8 mouse cellular contexts compared by ENCODE assay signal in the genomic region with DNA sequence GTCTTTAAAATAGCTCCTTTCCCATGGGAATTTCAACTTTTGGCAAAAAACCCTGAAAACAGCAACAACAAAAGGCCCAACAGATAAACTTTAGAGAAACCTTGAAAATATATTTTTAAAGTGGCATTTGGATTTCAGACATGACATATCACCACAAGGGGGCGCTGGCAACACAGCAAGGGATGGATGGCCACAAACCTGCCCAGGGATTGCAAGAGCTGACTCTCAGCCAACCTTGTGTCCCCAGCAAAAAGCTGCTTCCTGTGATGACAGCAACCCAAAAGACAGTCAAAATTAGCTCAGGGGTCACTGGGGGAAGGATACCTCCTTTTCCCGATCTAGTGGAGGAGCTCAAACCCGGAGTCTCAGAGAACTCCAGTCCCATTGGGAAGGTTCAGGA. TPM values are rescaled to one million over a fixed set of nuclear protein-coding genes. Genes with fewer than 3 reads are reported as not detected.
A peak's percentile ranks its signal among the peaks of the same experiment; 100 is the strongest.
DNase-seq lines count a peak whose midpoint lies in the region; ATAC-seq and TF ChIP-seq lines count a peak whose summit lies in the region.
"Had no signal": no experiment of that assay in that cellular context is flagged by ENCODE, and none has a peak within 500 bp of the region (broad histone marks: within the 10 kb centered on the region; RNA-seq: fewer than 3 reads in every experiment).

No protein-coding gene starts in this region.

- H3K27ac ChIP-seq in bone marrow macrophage, adult 2 months (ENCODE audit: insufficient read depth, low read depth, low read length) = no peak overlapping the region
- no peak overlapping the region for H3K27ac ChIP-seq in embryonic facial prominence, embryonic 14.5 days (replicated peaks; ENCODE audit: low read depth, low read length)
- no peak overlapping the region for H3K27ac ChIP-seq in small intestine, adult 2 months (ENCODE audit: insufficient read depth, low read depth, low read length)
- H3K27ac ChIP-seq: midbrain, embryonic 12.5 days had no signal

- H3K4me3 ChIP-seq in bone marrow macrophage, adult 2 months (ENCODE audit: insufficient read depth, low read length) = no peak overlapping the region
- H3K4me3 ChIP-seq in embryonic facial prominence, embryonic 14.5 days (ENCODE audit: low read depth, low read length) = no peak overlapping the region
- no peak overlapping the region for H3K4me3 ChIP-seq in small intestine, adult 2 months (ENCODE audit: low read depth, low read length)
- H3K4me3 ChIP-seq: midbrain, embryonic 12.5 days had no signal

- H3K4me1 ChIP-seq in bone marrow macrophage, adult 2 months (ENCODE audit: control insufficient read depth, insufficient read depth, low read length) = no peaks in the 10 kb centered on the region
- peaks cover 10% of the 10 kb centered on the region for H3K4me1 ChIP-seq in embryonic facial prominence, embryonic 14.5 days (ENCODE audit: control insufficient read depth, insufficient read depth, low read length)
- H3K4me1 ChIP-seq in small intestine, adult 2 months (ENCODE audit: control insufficient read depth, insufficient read depth, insufficient read length, low read length) = peaks cover 10% of the 10 kb centered on the region; the same call in 1 of the 2 replicates

- no peak for TF ChIP-seq POLR2A in bone marrow macrophage, adult 2 months (IDR thresholded peaks at IDR 0.05; ENCODE audit: borderline replicate concordance, low read depth, low read length)
- TF ChIP-seq POLR2A in small intestine, adult 2 months (IDR thresholded peaks at IDR 0.05; ENCODE audit: low read depth, low read length) = no peak

- no peaks in the 10 kb centered on the region for H3K36me3 ChIP-seq in embryonic facial prominence, embryonic 14.5 days (ENCODE audit: control insufficient read depth, insufficient read depth, low read length)
- peaks cover 9% of the 10 kb centered on the region for H3K36me3 ChIP-seq in small intestine, adult 2 months (ENCODE audit: control insufficient read depth, insufficient read depth, low read length)
- H3K36me3 ChIP-seq: midbrain, embryonic 12.5 days had no signal

- peak; percentile 43 for DNase-seq in MEL-GATA-1-ER (ENCODE audit: extremely low read depth, low read depth)
- peak; percentile 88 for DNase-seq in embryonic facial prominence, embryonic 14.5 days (ENCODE audit: low spot score)
- peak; percentile 74 to 87 for DNase-seq in left cerebral cortex, adult 18-20 months (ENCODE audit: low spot score in 2 of 2)
- peak; percentile 84 for DNase-seq in mesoderm, embryonic 11.5 days (ENCODE audit: low read depth, low spot score)

- H3K9me3 ChIP-seq in embryonic facial prominence, embryonic 14.5 days (ENCODE audit: control insufficient read depth, low read length) = no peaks in the 10 kb centered on the region
- H3K9me3 ChIP-seq: midbrain, embryonic 12.5 days had no signal

- H3K27me3 ChIP-seq in embryonic facial prominence, embryonic 14.5 days (replicated peaks; ENCODE audit: control insufficient read depth, insufficient read depth, low read length) = no peaks in the 10 kb centered on the region
- no peaks in the 10 kb centered on the region for H3K27me3 ChIP-seq in small intestine, adult 2 months (ENCODE audit: control insufficient read depth, insufficient read depth, low read length)
- H3K27me3 ChIP-seq: midbrain, embryonic 12.5 days had no signal

- ATAC-seq in embryonic facial prominence, embryonic 14.5 days (ENCODE audit: low read depth) = peak; percentile 32; the same call in 1 of the 2 replicates
- ATAC-seq in hematopoietic stem cell, adult 5-6 weeks (replicated peaks in 1 of 2; ENCODE audit: insufficient read depth in 1 of 2, low FRiP score in 2 of 2, low TSS enrichment in 1 of 2, low read depth in 1 of 2, poor library complexity in 2 of 2, severe bottlenecking in 2 of 2) = peak; percentile 79 to 81

- peak overlapping the region; percentile 40 for H3K4me2 ChIP-seq in embryonic facial prominence, embryonic 14.5 days (ENCODE audit: low read depth, low read length)
- H3K4me2 ChIP-seq: midbrain, embryonic 12.5 days had no signal

- TF ChIP-seq CTCF in bone marrow macrophage, adult 2 months (IDR thresholded peaks at IDR 0.05; ENCODE audit: low read depth, low read length) = peak; percentile 82
- TF ChIP-seq CTCF in small intestine, adult 2 months (IDR thresholded peaks at IDR 0.05; ENCODE audit: extremely low read depth, insufficient read length, insufficient replicate concordance, low read depth, low read length) = peak; percentile 91

- 0 out of 2 replicates have a peak overlapping the region, but pooled peaks have one; percentile 25 for H3K9ac ChIP-seq in embryonic facial prominence, embryonic 14.5 days (ENCODE audit: low read depth, low read length)
- H3K9ac ChIP-seq: midbrain, embryonic 12.5 days had no signal

- 6% methylated on average over 3 of the region's 3 CpGs for WGBS in embryonic facial prominence, embryonic 14.5 days
- WGBS in small intestine, adult 2 months = 13% methylated on average over 3 of the region's 3 CpGs

RNA-seq across cellular contexts. Expression of a gene that starts 17.2 kb away (rescaled TPM):
- 0.31 and 0.56 TPM in 2 replicates for polyA plus RNA-seq in bone marrow macrophage, adult 2 months (2012; ENCODE audit: insufficient read depth, insufficient read length, missing spikeins)
- polyA plus RNA-seq in embryonic facial prominence, embryonic 14.5 days (2014; fragmentation: Nextera tagmentation; extraction: Ambion mirVana) = 2.0 and 2.4 TPM in 2 replicates
- total RNA-seq in hematopoietic stem cell, adult 5-6 weeks (2017) = 1.1 and 1.9 TPM in 2 replicates
- total RNA-seq in left cerebral cortex, adult 18-20 months (2021) = 10 to 100 TPM; 15.9 to 17.0 TPM
- 1.3 and 21.0 TPM in 2 replicates for polyA plus RNA-seq in small intestine, adult 2 months (2012; rRNA removed)

RNA-seq across cellular contexts. Expression of a gene that starts 48.3 kb away (rescaled TPM):
- polyA plus RNA-seq in bone marrow macrophage, adult 2 months (2012; ENCODE audit: insufficient read depth, insufficient read length, missing spikeins) = 41.0 and 44.0 TPM in 2 replicates
- 110 and 112 TPM in 2 replicates for polyA plus RNA-seq in embryonic facial prominence, embryonic 14.5 days (2014; fragmentation: Nextera tagmentation; extraction: Ambion mirVana)
- 72.4 and 89.3 TPM in 2 replicates for total RNA-seq in hematopoietic stem cell, adult 5-6 weeks (2017)
- 10 to 100 TPM; 18.7 to 20.3 TPM for total RNA-seq in left cerebral cortex, adult 18-20 months (2021)
- 118 and 314 TPM in 2 replicates for polyA plus RNA-seq in small intestine, adult 2 months (2012; rRNA removed)
